16 mouse cellular contexts compared by ENCODE assay signal in the genomic region with DNA sequence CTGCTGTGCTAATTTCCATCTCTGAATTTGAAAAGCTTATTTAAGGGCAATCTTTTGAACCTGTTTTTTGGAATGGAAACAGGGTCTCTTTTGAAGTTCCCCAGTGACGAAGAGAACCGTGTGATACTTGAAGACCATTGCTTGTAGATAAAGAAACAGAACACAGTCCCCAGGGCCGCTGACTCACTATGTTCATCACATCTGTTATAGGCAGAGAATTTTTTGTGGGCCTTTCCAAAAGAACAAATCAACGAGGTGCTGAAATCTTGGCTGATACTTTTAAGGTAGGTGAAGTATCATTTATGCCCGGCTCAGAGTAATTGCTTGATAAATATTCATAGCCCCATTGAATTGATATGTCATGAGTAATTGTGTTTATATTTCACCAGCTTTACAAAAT.
"Had no signal": no experiment of that assay in that cellular context is flagged by ENCODE, and none has a peak within 500 bp of the region (broad histone marks: within the 10 kb centered on the region; RNA-seq: fewer than 3 reads in every experiment).

No protein-coding gene starts in this region.

- H3K4me3 ChIP-seq: lung, embryonic 15.5 days; megakaryocyte, embryonic 14.5 days; midbrain, embryonic 13.5 days; midbrain, embryonic 15.5 days; neural tube, embryonic 12.5 days; stomach, embryonic 15.5 days had no signal

- H3K4me1 ChIP-seq: lung, embryonic 15.5 days; megakaryocyte, embryonic 14.5 days; stomach, embryonic 15.5 days had no signal

- H3K4me2 ChIP-seq: lung, embryonic 15.5 days; midbrain, embryonic 11.5 days; midbrain, embryonic 13.5 days; midbrain, embryonic 15.5 days; neural tube, embryonic 12.5 days; stomach, embryonic 15.5 days had no signal

- H3K9me3 ChIP-seq: lung, embryonic 15.5 days; midbrain, embryonic 13.5 days; midbrain, embryonic 15.5 days; neural tube, embryonic 12.5 days; stomach, embryonic 15.5 days had no signal

- DNase-seq: lung, postnatal 14 days; lung, postnatal 36 days; right cerebral cortex, postnatal 14 days; thymus, adult 2 months; thymus, postnatal 25 days; thymus, postnatal 4 days had no signal

- H3K27ac ChIP-seq: lung, embryonic 15.5 days; macrophage; midbrain, embryonic 13.5 days; midbrain, embryonic 15.5 days; neural tube, embryonic 12.5 days; stomach, embryonic 15.5 days; stomach, postnatal 0 days had no signal

- H3K9ac ChIP-seq: lung, embryonic 15.5 days; midbrain, embryonic 13.5 days; midbrain, embryonic 15.5 days; neural tube, embryonic 12.5 days; stomach, embryonic 15.5 days had no signal

- ATAC-seq: lung, postnatal 0 days; midbrain, embryonic 13.5 days; midbrain, embryonic 15.5 days had no signal

- H3K36me3 ChIP-seq: lung, embryonic 15.5 days; midbrain, embryonic 15.5 days; neural tube, embryonic 12.5 days; stomach, embryonic 15.5 days had no signal

- H3K27me3 ChIP-seq: lung, embryonic 15.5 days; megakaryocyte, embryonic 14.5 days; midbrain, embryonic 13.5 days; midbrain, embryonic 15.5 days; neural tube, embryonic 12.5 days; stomach, embryonic 15.5 days had no signal
